Mouse (Mus musculus) intestine, embryonic 14.5 days (tissue): ENCODE measurements around the gene Bmper. TPM values are rescaled to one million over a fixed set of nuclear protein-coding genes. Genes with fewer than 3 reads are reported as not detected.

ENCODE experiments used
- ATAC-seq: fragments of 200-750 bp; cut with Nextera tagmentation; replicated peaks from 2 replicates; pipeline ENCODE4 v1.8.0; 2017; ENCODE audit warnings: low read depth, moderate number of reproducible peaks, moderate TSS enrichment, moderate library complexity; ENCODE audit not compliant: low FRiP score, low TSS enrichment
- DNase-seq: peaks from one replicate; pipeline ENCODE4 v3.0.0-alpha.2; 2018; ENCODE audit warnings: low spot score
- H3K27ac ChIP-seq: fragments of 300-500 bp; sonication (generic); 2 replicates; pipeline ENCODE4 v1.5.1; 2014; ENCODE audit warnings: low read depth, mild to moderate bottlenecking, control low read depth
- H3K27me3 ChIP-seq: fragments of 300-500 bp; sonication (generic); replicated peaks from 2 replicates; pipeline ENCODE4 v1.6.1; 2014; ENCODE audit warnings: low read length, control low read depth; ENCODE audit not compliant: control insufficient read depth, insufficient read depth
- H3K36me3 ChIP-seq: fragments of 300-500 bp; sonication (generic); 2 replicates; pipeline ENCODE4 v1.6.1; 2014; ENCODE audit warnings: low read length, control low read depth; ENCODE audit not compliant: control insufficient read depth, insufficient read depth
- H3K4me1 ChIP-seq: fragments of 300-500 bp; sonication (generic); replicated peaks from 2 replicates; pipeline ENCODE4 v1.6.1; 2014; ENCODE audit warnings: low read length, control low read depth, mixed read lengths; ENCODE audit not compliant: control insufficient read depth, insufficient read depth
- H3K4me2 ChIP-seq: fragments of 300-500 bp; sonication (generic); 2 replicates; pipeline ENCODE4 v1.6.1; 2014; ENCODE audit warnings: low read length
- H3K4me3 ChIP-seq: fragments of 300-500 bp; sonication (generic); 2 replicates; pipeline ENCODE4 v1.5.1; 2014; ENCODE audit warnings: low read depth, low read length, control low read depth, mixed read lengths
- H3K9ac ChIP-seq: fragments of 300-500 bp; sonication (generic); 2 replicates; pipeline ENCODE4 v1.6.1; 2014; ENCODE audit warnings: mild to moderate bottlenecking, low read length
- H3K9me3 ChIP-seq: fragments of 300-500 bp; sonication (generic); 2 replicates; pipeline ENCODE4 v1.6.1; 2016; ENCODE audit warnings: low read length, control low read depth; ENCODE audit not compliant: control insufficient read depth
- WGBS: fragments of 180-500 bp; shearing (Covaris S2); extraction: QIAGEN DNeasy Blood & Tissue Kit; methylation state at CpG from one replicate; pipeline ENCODE4 v1.1.7; 2014; 5-methylcytosine and 5-hydroxymethylcytosine counted together
- polyA plus RNA-seq: library from polyadenylated mRNA; unstranded; fragments of >200 nt; fragmentation: Nextera tagmentation; extraction: Ambion mirVana; gene quantifications from 2 replicates; pipeline ENCODE4 v1.2.1, GENCODE M21; 2014

The Bmper gene
- polyA plus RNA-seq, 1 experiment from 2014 or later: 12.7 TPM

- DNase-seq: no peak
- WGBS: 38% methylated on average over 1 of the region's 1 CpGs
These were observed 311.0 kb downstream of the Bmper start for GRCm38 (mm10) chr9:23533870-23534269.

More at GRCm38 (mm10) chr9:23533870-23534269, 311.0 kb downstream of the Bmper start:
- no peaks in the 10 kb centered on the region for H3K27me3 ChIP-seq
- H3K4me3 ChIP-seq: no peak overlapping the region
- H3K36me3 ChIP-seq: no peaks in the 10 kb centered on the region
- ATAC-seq: no peak
- no peaks in the 10 kb centered on the region for H3K9me3 ChIP-seq
- H3K9ac ChIP-seq: no peak overlapping the region
- H3K4me2 ChIP-seq: no peak overlapping the region
- H3K4me1 ChIP-seq: no peaks in the 10 kb centered on the region
- H3K27ac ChIP-seq: no peak overlapping the region
